Mouse (Mus musculus) midbrain, embryonic 11.5 days (tissue): ENCODE data around the gene Enpp7. TPM values are rescaled to one million over a fixed set of nuclear protein-coding genes. Genes with fewer than 3 reads are reported as not detected.

Experiments used
- ATAC-seq: fragments of 200-750 bp; cut with Nextera tagmentation; 2 replicates; pipeline ENCODE4 v1.8.0; 2017; ENCODE audit warnings: moderate TSS enrichment, moderate library complexity; ENCODE audit not compliant: low FRiP score
- DNase-seq: peaks from one replicate; pipeline ENCODE4 v3.0.0; 2015; ENCODE audit warnings: low spot score; ENCODE audit errors: missing footprints
- H3K27ac ChIP-seq: fragments of 300-500 bp; sonication (generic); 2 replicates; pipeline ENCODE4 v1.5.1; 2014; ENCODE audit warnings: low read depth, low read length
- H3K27me3 ChIP-seq: fragments of 300-500 bp; sonication (generic); 2 replicates; pipeline ENCODE4 v1.6.1; 2014; ENCODE audit warnings: mild to moderate bottlenecking, low read length, moderate library complexity, mixed read lengths; ENCODE audit not compliant: control insufficient read depth, insufficient read depth
- H3K36me3 ChIP-seq: fragments of 300-500 bp; sonication (generic); 2 replicates; pipeline ENCODE4 v1.6.1; 2014; ENCODE audit warnings: mild to moderate bottlenecking, low read length, moderate library complexity, mixed read lengths; ENCODE audit not compliant: control insufficient read depth, insufficient read depth
- H3K4me1 ChIP-seq: fragments of 300-500 bp; sonication (generic); 2 replicates; pipeline ENCODE4 v1.6.1; 2014; ENCODE audit warnings: low read length; ENCODE audit not compliant: control insufficient read depth, insufficient read depth
- H3K4me2 ChIP-seq: fragments of 300-500 bp; sonication (generic); 2 replicates; pipeline ENCODE4 v1.6.1; 2014; ENCODE audit warnings: mild to moderate bottlenecking, moderate library complexity
- H3K4me3 ChIP-seq: fragments of 300-500 bp; sonication (generic); 2 replicates; pipeline ENCODE4 v1.5.1; 2014; ENCODE audit warnings: low read depth, low read length
- H3K9ac ChIP-seq: fragments of 300-500 bp; sonication (generic); 2 replicates; pipeline ENCODE4 v1.6.1; 2014; ENCODE audit warnings: low read length
- H3K9me3 ChIP-seq: fragments of 300-500 bp; sonication (generic); 2 replicates; pipeline ENCODE4 v1.6.1; 2016; ENCODE audit warnings: low read length; ENCODE audit not compliant: control insufficient read depth
- WGBS: fragments of 180-500 bp; shearing (Covaris S2); extraction: QIAGEN DNeasy Blood & Tissue Kit; methylation state at CpG from one replicate; pipeline ENCODE4 v1.1.7; 2014; 5-methylcytosine and 5-hydroxymethylcytosine counted together
- polyA plus RNA-seq: library from polyadenylated mRNA; unstranded; fragments of >200 nt; fragmentation: Nextera tagmentation; extraction: Ambion mirVana; gene quantifications from 2 replicates; pipeline ENCODE4 v1.2.1, GENCODE M21; 2014

Gene Enpp7
- polyA plus RNA-seq, 1 experiment from 2014 or later, result not detected

GRCm38 (mm10) chr11:119036447-119036846 is 48.5 kb downstream of the Enpp7 start:
- no peak overlapping the region for H3K4me2 ChIP-seq

GRCm38 (mm10) chr11:119036934-119037779 is 49.2 kb downstream of the Enpp7 start:
- peaks cover 56% of the 10 kb centered on the region for H3K27me3 ChIP-seq
- H3K9ac ChIP-seq, result peak overlapping the region; percentile 39
- ATAC-seq (no peak), DNase-seq (peak; percentile 97)
- H3K27ac ChIP-seq, result no peak overlapping the region
- peak overlapping the region; percentile 63 for H3K4me2 ChIP-seq
- H3K4me3 ChIP-seq, result peak overlapping the region; percentile 34
- 0 out of 2 replicates have a peak, but pooled peaks cover 3% of the 10 kb centered on the region for H3K36me3 ChIP-seq
- WGBS, result 1% methylated on average over 57 of the region's 57 CpGs
- peaks cover 68% of the 10 kb centered on the region for H3K4me1 ChIP-seq
- no peaks in the 10 kb centered on the region for H3K9me3 ChIP-seq

More at GRCm38 (mm10) chr11:119036447-119036846, 48.5 kb downstream of the Enpp7 start:
- ATAC-seq (no peak), DNase-seq (no peak)
- Histone ChIP-seq H3K36me3 (0 out of 2 replicates have a peak, but pooled peaks cover 3% of the 10 kb centered on the region), H3K4me3 (no peak overlapping the region; the same call in 1 of the 2 replicates), H3K27ac (no peak overlapping the region), H3K27me3 (peaks cover 52% of the 10 kb centered on the region), H3K9ac (no peak overlapping the region), H3K9me3 (no peaks in the 10 kb centered on the region), H3K4me1 (peaks cover 62% of the 10 kb centered on the region)
- WGBS, result 0% methylated on average over 15 of the region's 15 CpGs

GRCm38 (mm10) chr11:119037780-119038401 is 49.9 kb downstream of the Enpp7 start:
- Histone ChIP-seq H3K27me3 (peaks cover 62% of the 10 kb centered on the region), H3K27ac (no peak overlapping the region), H3K9ac (peak overlapping the region; percentile 39; the same call in 1 of the 2 replicates), H3K4me2 (peak overlapping the region; percentile 63), H3K9me3 (no peaks in the 10 kb centered on the region), H3K4me3 (peak overlapping the region; percentile 34), H3K36me3 (0 out of 2 replicates have a peak, but pooled peaks cover 3% of the 10 kb centered on the region), H3K4me1 (peaks cover 70% of the 10 kb centered on the region)
- ATAC-seq (no peak), DNase-seq (peak; percentile 87)
- WGBS, result 1% methylated on average over 18 of the region's 18 CpGs

- ATAC-seq, result no peak
- Histone ChIP-seq H3K9ac (no peak overlapping the region), H3K36me3 (0 out of 2 replicates have a peak, but pooled peaks cover 3% of the 10 kb centered on the region), H3K27me3 (peaks cover 72% of the 10 kb centered on the region), H3K4me3 (no peak overlapping the region), H3K4me1 (peaks cover 70% of the 10 kb centered on the region), H3K27ac (no peak overlapping the region), H3K4me2 (0 out of 2 replicates have a peak overlapping the region, but pooled peaks have one; percentile 81), H3K9me3 (no peaks in the 10 kb centered on the region)
- WGBS, result 22% methylated on average over 22 of the region's 22 CpGs
- no peak for DNase-seq
Measured at GRCm38 (mm10) chr11:119038744-119039484, 50.9 kb downstream of the Enpp7 start.

GRCm38 (mm10) chr11:119039732-119040512 is 51.9 kb downstream of the Enpp7 start:
- Histone ChIP-seq H3K4me1 (peaks cover 68% of the 10 kb centered on the region), H3K9me3 (no peaks in the 10 kb centered on the region), H3K4me2 (peak overlapping the region; percentile 81), H3K4me3 (peak overlapping the region; percentile 59), H3K9ac (peak overlapping the region; percentile 86), H3K27ac (peak overlapping the region; percentile 76; the same call in 1 of the 2 replicates), H3K36me3 (0 out of 2 replicates have a peak, but pooled peaks cover 3% of the 10 kb centered on the region), H3K27me3 (peaks cover 75% of the 10 kb centered on the region)
- ATAC-seq (no peak), DNase-seq (peak; percentile 92)
- 4% methylated on average over 21 of the region's 21 CpGs for WGBS

GRCm38 (mm10) chr11:119040600-119041324 is 52.8 kb downstream of the Enpp7 start, which contains the start of gene Cbx8:
Gene Cbx8, minus strand, starts transcription at chr11:119040969.
- peaks cover 63% of the 10 kb centered on the region for H3K4me1 ChIP-seq

GRCm38 (mm10) chr11:119041325-119041716 is 53.3 kb downstream of the Enpp7 start:
- Histone ChIP-seq H3K36me3 (0 out of 2 replicates have a peak, but pooled peaks cover 3% of the 10 kb centered on the region), H3K4me1 (peaks cover 59% of the 10 kb centered on the region), H3K27me3 (peaks cover 75% of the 10 kb centered on the region), H3K9ac (peak overlapping the region; percentile 76), H3K27ac (peak overlapping the region; percentile 73; the same call in 1 of the 2 replicates), H3K9me3 (no peaks in the 10 kb centered on the region), H3K4me3 (peak overlapping the region; percentile 59), H3K4me2 (peak overlapping the region; percentile 97)
- no peak; the same call in 1 of the 2 replicates for ATAC-seq
- WGBS, result under 1% methylated on average over 31 of the region's 31 CpGs
- no peak for DNase-seq

More at GRCm38 (mm10) chr11:119040600-119041324, 52.8 kb downstream of the Enpp7 start, which contains the start of gene Cbx8:
- under 1% methylated on average over 56 of the region's 63 CpGs for WGBS
- H3K4me2 ChIP-seq, result peak within 1 kb of the TSS; percentile 97
- H3K9me3 ChIP-seq, result no peaks in the 10 kb centered on the region
- H3K27ac ChIP-seq, result peak within 1 kb of the TSS; percentile 76
- peaks cover 75% of the 10 kb centered on the region for H3K27me3 ChIP-seq
- H3K9ac ChIP-seq, result peak within 1 kb of the TSS; percentile 86
- peak; percentile 92 for ATAC-seq
- peak within 1 kb of the TSS; percentile 59 for H3K4me3 ChIP-seq
- DNase-seq, result peak; percentile 100
- 0 out of 2 replicates have a peak, but pooled peaks cover 3% of the 10 kb centered on the region for H3K36me3 ChIP-seq
